8 mouse cellular contexts compared by ENCODE assay signal in the genomic region with DNA sequence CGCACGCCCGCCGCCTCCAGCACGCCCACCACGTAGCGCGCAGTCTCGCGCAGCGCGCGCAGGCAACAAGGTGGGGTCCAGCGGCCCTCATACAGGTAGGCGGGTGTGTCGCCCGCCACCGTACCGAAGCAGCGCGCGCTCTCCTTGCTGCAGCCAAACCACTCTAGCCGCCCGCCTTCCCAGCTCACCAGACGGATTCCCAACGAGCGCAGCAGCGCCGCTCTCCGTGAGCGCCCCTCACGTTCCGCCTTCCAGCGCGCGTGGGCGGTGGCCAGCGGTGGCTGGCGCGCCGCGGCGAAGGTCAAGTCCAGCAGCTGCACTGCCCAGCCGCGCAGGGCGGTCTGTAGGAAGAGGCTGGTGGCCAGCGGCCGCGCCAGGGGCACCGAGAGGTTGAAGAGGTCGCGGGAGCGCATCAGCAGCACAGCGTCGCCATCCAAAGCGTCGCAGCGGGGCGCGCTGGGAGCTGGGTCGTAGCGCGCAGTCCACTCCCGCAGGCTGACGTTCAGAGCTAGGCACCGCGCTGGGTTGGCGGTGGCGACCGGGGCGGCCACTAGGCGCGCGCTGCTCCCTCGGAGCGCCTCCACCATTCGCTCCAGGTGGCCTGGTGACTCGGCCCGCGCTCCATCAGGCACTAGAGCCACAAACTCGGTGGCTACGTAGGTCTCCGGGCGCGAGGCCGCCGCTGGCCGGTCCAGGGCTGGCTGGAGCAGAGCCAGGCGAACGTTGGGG. TPM values are rescaled to one million over a fixed set of nuclear protein-coding genes. Genes with fewer than 3 reads are reported as not detected.
DNase-seq lines count a peak whose midpoint lies in the region; ATAC-seq and TF ChIP-seq lines count a peak whose summit lies in the region.

No protein-coding gene starts in this region.

- H3K36me3 ChIP-seq in heart, embryonic 11.5 days (ENCODE audit: control insufficient read depth, insufficient read depth, low read length), result peaks cover 9% of the 10 kb centered on the region
- H3K36me3 ChIP-seq in G1E (replicated peaks), result peaks cover 87% of the 10 kb centered on the region
- H3K36me3 ChIP-seq in hindbrain, embryonic 11.5 days (ENCODE audit: control insufficient read depth, insufficient read depth, low read length), result 0 out of 2 replicates have a peak, but pooled peaks cover 4% of the 10 kb centered on the region
- peaks cover 38% of the 10 kb centered on the region for H3K36me3 ChIP-seq in liver, embryonic 15.5 days (replicated peaks)

- WGBS in heart, embryonic 11.5 days (ENCODE audit: insufficient replicate concordance), result 6% methylated on average over 90 of the region's 90 CpGs
- WGBS in hindbrain, embryonic 11.5 days, result 4% methylated on average over 70 of the region's 90 CpGs
- 29% methylated on average over 90 of the region's 90 CpGs for WGBS in liver, embryonic 15.5 days (ENCODE audit: insufficient replicate concordance)

- peak overlapping the region; percentile 41 for H3K4me3 ChIP-seq in heart, embryonic 11.5 days (ENCODE audit: low read depth, low read length)
- H3K4me3 ChIP-seq in G1E (ENCODE audit: low read depth, low read length), result peak overlapping the region; percentile 33; the same call in 1 of the 2 replicates
- peak overlapping the region; percentile 31 for H3K4me3 ChIP-seq in hindbrain, embryonic 11.5 days (ENCODE audit: low read depth, low read length)
- peak overlapping the region; percentile 22; the same call in 1 of the 2 replicates for H3K4me3 ChIP-seq in liver, embryonic 15.5 days (replicated peaks)

- no peak for TF ChIP-seq CTCF in G1E (IDR thresholded peaks at IDR 0.05; ENCODE audit: low read depth, low read length)

- peak; percentile 36 for ATAC-seq in heart, embryonic 11.5 days (replicated peaks; ENCODE audit: insufficient number of reproducible peaks, low FRiP score, low TSS enrichment)
- ATAC-seq in G1E (ENCODE audit: extremely low read depth, insufficient number of reproducible peaks, low FRiP score, poor library complexity, severe bottlenecking), result no peak
- peak; percentile 20 for ATAC-seq in hindbrain, embryonic 11.5 days (ENCODE audit: low FRiP score)
- peak; percentile 20; the same call in 1 of the 2 replicates for ATAC-seq in liver, embryonic 15.5 days (ENCODE audit: insufficient read depth)

- no peaks in the 10 kb centered on the region for H3K9me3 ChIP-seq in heart, embryonic 11.5 days (replicated peaks; ENCODE audit: control insufficient read depth, low read length)
- H3K9me3 ChIP-seq in G1E (replicated peaks), result peaks cover 10% of the 10 kb centered on the region
- no peaks in the 10 kb centered on the region for H3K9me3 ChIP-seq in hindbrain, embryonic 11.5 days (ENCODE audit: control insufficient read depth, low read length)
- no peaks in the 10 kb centered on the region for H3K9me3 ChIP-seq in liver, embryonic 15.5 days (replicated peaks)

- peaks cover 22% of the 10 kb centered on the region for H3K27me3 ChIP-seq in heart, embryonic 11.5 days (ENCODE audit: control insufficient read depth, insufficient read depth, low read length)
- H3K27me3 ChIP-seq in G1E (ENCODE audit: insufficient read depth, low read length), result no peaks in the 10 kb centered on the region
- H3K27me3 ChIP-seq in hindbrain, embryonic 11.5 days (ENCODE audit: control insufficient read depth, insufficient read depth, low read length), result peaks cover 25% of the 10 kb centered on the region
- H3K27me3 ChIP-seq in liver, embryonic 15.5 days, result peaks cover 30% of the 10 kb centered on the region

- peak overlapping the region; percentile 83 for H3K4me2 ChIP-seq in heart, embryonic 11.5 days
- H3K4me2 ChIP-seq in hindbrain, embryonic 11.5 days (replicated peaks; ENCODE audit: low read depth, low read length), result peak overlapping the region; percentile 60
- peak overlapping the region; percentile 55 for H3K4me2 ChIP-seq in liver, embryonic 15.5 days

- DNase-seq in heart, adult 9 months (ENCODE audit: low spot score in 2 of 2), result no peak
- DNase-seq in G1E (ENCODE audit: low spot score), result no peak
- peak; percentile 24 to 57 for DNase-seq in cerebellum, postnatal 36 days
- DNase-seq in hindbrain, embryonic 11.5 days (ENCODE audit: low spot score), result peak; percentile 74
- peak; percentile 59 to 63 for DNase-seq in right cerebral cortex, postnatal 36 days (ENCODE audit: low spot score in 2 of 2)
- no peak for DNase-seq in urinary bladder, postnatal 14 days (ENCODE audit: low spot score)

- H3K4me1 ChIP-seq in heart, embryonic 11.5 days (ENCODE audit: control insufficient read depth, insufficient read depth, low read length), result peaks cover 16% of the 10 kb centered on the region; the same call in 1 of the 2 replicates
- peaks cover 28% of the 10 kb centered on the region for H3K4me1 ChIP-seq in G1E (ENCODE audit: insufficient read depth, low read depth, low read length)
- peaks cover 20% of the 10 kb centered on the region for H3K4me1 ChIP-seq in hindbrain, embryonic 11.5 days (replicated peaks; ENCODE audit: control insufficient read depth, insufficient read depth, low read length)
- H3K4me1 ChIP-seq in liver, embryonic 15.5 days (replicated peaks), result peaks cover 25% of the 10 kb centered on the region

- H3K27ac ChIP-seq in heart, embryonic 11.5 days (ENCODE audit: low read depth, low read length), result no peak overlapping the region
- peak overlapping the region; percentile 31 for H3K27ac ChIP-seq in hindbrain, embryonic 11.5 days (ENCODE audit: low read depth, low read length)
- H3K27ac ChIP-seq in liver, embryonic 15.5 days (replicated peaks), result no peak overlapping the region

- H3K9ac ChIP-seq in heart, embryonic 11.5 days (ENCODE audit: low read depth, low read length), result peak overlapping the region; percentile 52; the same call in 1 of the 2 replicates
- peak overlapping the region; percentile 24; the same call in 1 of the 2 replicates for H3K9ac ChIP-seq in hindbrain, embryonic 11.5 days (ENCODE audit: low read depth, low read length)
- no peak overlapping the region for H3K9ac ChIP-seq in liver, embryonic 15.5 days

RNA-seq across cellular contexts. Expression of a gene that starts 4.6 kb away (rescaled TPM):
- polyA plus RNA-seq in heart, embryonic 11.5 days (2014; fragmentation: Nextera tagmentation; extraction: Ambion mirVana), result 81.4 and 86.8 TPM in 2 replicates
- total RNA-seq in G1E (2014; fragmentation: Nextera tagmentation) (40.3 and 67.7 TPM in 2 replicates), G1E (2017) (33.8 and 38.9 TPM in 2 replicates)
- 62.4 and 64.4 TPM in 2 replicates for polyA plus RNA-seq in G1E (2012)
- 112 and 130 TPM in 2 replicates for polyA plus RNA-seq in hindbrain, embryonic 11.5 days (2014; fragmentation: Nextera tagmentation; extraction: Ambion mirVana)
- 30.9 and 37.8 TPM in 2 replicates for polyA plus RNA-seq in liver, embryonic 15.5 days (2015; fragmentation: Nextera tagmentation; extraction: Ambion mirVana)

RNA-seq across cellular contexts. Expression of a gene that starts 5.4 kb away (rescaled TPM):
- polyA plus RNA-seq in heart, embryonic 11.5 days (2014; fragmentation: Nextera tagmentation; extraction: Ambion mirVana), result 25.6 and 27.7 TPM in 2 replicates
- total RNA-seq in G1E (2014; fragmentation: Nextera tagmentation) (12.3 and 18.0 TPM in 2 replicates), G1E (2017) (10.5 and 11.3 TPM in 2 replicates)
- 30.6 and 32.9 TPM in 2 replicates for polyA plus RNA-seq in G1E (2012)
- polyA plus RNA-seq in hindbrain, embryonic 11.5 days (2014; fragmentation: Nextera tagmentation; extraction: Ambion mirVana), result 21.9 and 22.7 TPM in 2 replicates
- polyA plus RNA-seq in liver, embryonic 15.5 days (2015; fragmentation: Nextera tagmentation; extraction: Ambion mirVana), result 8.2 and 9.0 TPM in 2 replicates

RNA-seq across cellular contexts. Expression of a gene that starts 29.9 kb away (rescaled TPM):
- polyA plus RNA-seq in heart, embryonic 11.5 days (2014; fragmentation: Nextera tagmentation; extraction: Ambion mirVana), result 26.9 and 30.1 TPM in 2 replicates
- total RNA-seq in G1E (2014; fragmentation: Nextera tagmentation) (18.8 and 61.2 TPM in 2 replicates), G1E (2017) (5.9 and 7.1 TPM in 2 replicates)
- polyA plus RNA-seq in G1E (2012), result 13.9 and 14.7 TPM in 2 replicates
- 15.0 and 15.1 TPM in 2 replicates for polyA plus RNA-seq in hindbrain, embryonic 11.5 days (2014; fragmentation: Nextera tagmentation; extraction: Ambion mirVana)
- polyA plus RNA-seq in liver, embryonic 15.5 days (2015; fragmentation: Nextera tagmentation; extraction: Ambion mirVana), result 120 and 144 TPM in 2 replicates

RNA-seq across cellular contexts. Expression of a gene that starts 31.6 kb away (rescaled TPM):
- polyA plus RNA-seq in heart, embryonic 11.5 days (2014; fragmentation: Nextera tagmentation; extraction: Ambion mirVana), result 10.8 and 11.6 TPM in 2 replicates
- total RNA-seq in G1E (2014; fragmentation: Nextera tagmentation) (23.6 and 28.7 TPM in 2 replicates), G1E (2017) (3.9 and 4.4 TPM in 2 replicates)
- 13.6 and 22.4 TPM in 2 replicates for polyA plus RNA-seq in G1E (2012)
- polyA plus RNA-seq in hindbrain, embryonic 11.5 days (2014; fragmentation: Nextera tagmentation; extraction: Ambion mirVana), result 8.8 and 9.4 TPM in 2 replicates
- 3.2 and 3.8 TPM in 2 replicates for polyA plus RNA-seq in liver, embryonic 15.5 days (2015; fragmentation: Nextera tagmentation; extraction: Ambion mirVana)

Comparison
In these comparisons a context has a peak if more than half of its experiments do, and no peak if none do; other contexts are left out.
1. DNase-seq: peak in cerebellum, postnatal 36 days (2 of 2), hindbrain, embryonic 11.5 days (single experiment) and right cerebral cortex, postnatal 36 days (2 of 2); none in heart, adult 9 months (0 of 2), G1E (single experiment) and urinary bladder, postnatal 14 days (single experiment).
2. Peak in every context shown above with its lines, with median percentiles within 50 percentile points of each other: H3K4me2 ChIP-seq and H3K4me3 ChIP-seq.